Mouse (Mus musculus) forebrain, postnatal 0 days (tissue): ENCODE data around the gene Dpm1. TPM values are rescaled to one million over a fixed set of nuclear protein-coding genes. Genes with fewer than 3 reads are reported as not detected.
A peak's percentile ranks its signal among the peaks of the same experiment; 100 is the strongest.

Experiments used
- ATAC-seq: fragments of 200-750 bp; cut with Nextera tagmentation; 2 replicates; pipeline ENCODE4 v1.8.0; 2017; ENCODE audit warnings: mild to moderate bottlenecking, moderate library complexity
- DNase-seq: peaks from one replicate; pipeline ENCODE4 v3.0.0-alpha.2; 2015
- H3K27ac ChIP-seq: fragments of 300-500 bp; sonication (generic); 2 replicates; pipeline ENCODE4 v1.5.1; 2014; ENCODE audit warnings: low read depth, mild to moderate bottlenecking, antibody characterized with exemption, low read length, moderate library complexity, mixed read lengths
- H3K27me3 ChIP-seq: fragments of 300-500 bp; sonication (generic); 2 replicates; pipeline ENCODE4 v1.6.1; 2014; ENCODE audit warnings: mild to moderate bottlenecking, low read length, mixed read lengths; ENCODE audit not compliant: insufficient read depth
- H3K36me3 ChIP-seq: fragments of 300-500 bp; sonication (generic); 2 replicates; pipeline ENCODE4 v1.6.1; 2014; ENCODE audit warnings: mild to moderate bottlenecking, moderate library complexity; ENCODE audit not compliant: insufficient read depth
- H3K4me1 ChIP-seq: fragments of 300-500 bp; sonication (generic); 2 replicates; pipeline ENCODE4 v1.6.1; 2014; ENCODE audit warnings: antibody characterized with exemption; ENCODE audit not compliant: insufficient read depth
- H3K4me2 ChIP-seq: fragments of 300-500 bp; sonication (generic); 2 replicates; pipeline ENCODE4 v1.6.1; 2014; ENCODE audit warnings: low read depth, mild to moderate bottlenecking, moderate library complexity
- H3K4me3 ChIP-seq: fragments of 300-500 bp; sonication (generic); 2 replicates; pipeline ENCODE4 v1.5.1; 2014; ENCODE audit warnings: low read depth, low read length, mixed read lengths
- H3K9ac ChIP-seq: fragments of 300-500 bp; sonication (generic); 2 replicates; pipeline ENCODE4 v1.6.1; 2014; ENCODE audit warnings: mild to moderate bottlenecking
- H3K9me3 ChIP-seq: fragments of 300-500 bp; sonication (generic); 2 replicates; pipeline ENCODE4 v1.6.1; 2016; ENCODE audit warnings: low read length
- CTCF ChIP-seq: sonication (generic); IDR thresholded peaks from 2 replicates; pipeline ENCODE4 v1.5.1; 2016; ENCODE audit warnings: antibody characterized with exemption, control low read depth, low read depth
- WGBS: fragments of 180-500 bp; shearing (Covaris S2); extraction: QIAGEN DNeasy Blood & Tissue Kit; methylation state at CpG from one replicate; pipeline ENCODE4 v1.1.7; 2014; 5-methylcytosine and 5-hydroxymethylcytosine counted together
- polyA plus RNA-seq: library from polyadenylated mRNA; unstranded; fragments of >200 nt; fragmentation: Nextera tagmentation; extraction: Ambion mirVana; gene quantifications from 2 replicates; pipeline ENCODE4 v1.2.1, GENCODE M21; 2015
- total RNA-seq: library from RNA; depleted of rRNA; stranded (reverse); fragments of >200 nt; gene quantifications from 2 replicates; pipeline ENCODE4 v1.2.3, GENCODE M21; 2014

The Dpm1 gene
- total and polyA plus RNA-seq, 2 experiments from 2014 or later: 21.4 to 94.5 TPM

DNA sequence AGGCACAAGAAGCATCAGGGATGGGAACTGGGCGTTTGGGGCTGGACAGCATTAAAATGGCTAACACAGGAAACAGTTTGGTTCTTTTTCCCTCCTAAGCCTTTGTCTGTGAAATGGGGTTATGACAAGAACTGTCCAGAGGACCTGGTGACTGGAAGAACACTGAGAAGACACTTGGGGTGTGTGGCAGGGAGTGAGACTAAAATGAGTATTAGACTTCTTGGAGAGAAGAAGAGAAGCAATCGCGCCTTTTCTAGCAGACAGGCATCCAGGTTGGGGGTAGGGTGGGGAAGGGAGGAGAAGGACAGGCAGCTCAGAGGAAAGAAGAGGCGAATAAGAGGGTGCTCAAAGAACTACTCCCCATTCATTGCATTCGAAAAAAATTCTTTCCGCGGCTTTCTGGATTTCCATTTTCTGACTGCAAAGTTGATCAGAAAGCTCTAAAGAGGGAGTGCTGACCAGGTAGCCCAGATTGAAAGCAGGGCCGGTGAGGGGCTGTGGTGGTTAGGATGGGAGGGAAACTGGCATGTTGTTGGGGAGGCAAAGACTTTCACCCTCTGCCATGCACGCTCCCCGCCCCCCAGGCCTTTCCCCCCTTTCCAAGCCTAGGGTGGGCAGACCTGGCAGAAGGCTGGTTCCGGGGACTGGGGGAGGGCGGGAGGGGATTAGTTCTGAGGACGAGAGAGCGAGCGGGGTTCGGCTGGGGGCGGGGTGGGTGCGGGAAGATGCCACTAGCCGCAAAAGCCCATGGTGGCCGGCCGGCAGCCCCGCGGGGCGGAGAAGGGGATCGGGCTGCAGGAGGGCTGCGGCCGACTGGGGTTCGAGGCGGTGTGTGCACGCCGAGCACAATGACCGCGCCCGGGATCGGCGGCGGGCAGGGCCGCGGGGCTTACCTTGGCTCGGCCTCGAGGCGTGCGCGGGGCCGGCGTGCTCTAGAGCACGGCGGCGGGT lies 24.4 kb downstream of the Dpm1 start:
- peak; percentile 43 for DNase-seq
- TF ChIP-seq CTCF: no peak

DNA sequence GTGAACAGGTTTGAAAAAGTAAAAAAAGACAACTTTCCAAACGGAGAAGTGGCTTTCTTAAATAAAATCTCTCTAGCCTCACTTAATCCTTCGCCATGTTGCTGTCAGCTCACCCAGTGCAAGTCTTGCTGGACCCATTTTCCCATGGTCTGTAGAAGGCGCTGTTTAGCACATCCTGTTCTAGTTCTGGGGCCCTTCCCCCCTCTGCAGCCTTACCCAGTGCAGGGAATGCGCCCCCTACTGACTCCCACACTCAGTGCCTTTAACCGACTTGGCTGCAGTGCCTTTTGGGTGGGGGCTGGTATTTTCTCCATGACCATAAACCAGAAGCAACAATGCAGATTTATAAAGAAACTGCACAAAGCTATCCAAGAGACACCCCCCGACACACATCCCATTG lies 25.1 kb downstream of the Dpm1 start:
- DNase-seq: peak; percentile 94
- peaks cover 9% of the 10 kb centered on the region for H3K4me1 ChIP-seq
- no peaks in the 10 kb centered on the region for H3K27me3 ChIP-seq
- H3K9ac ChIP-seq: peak overlapping the region; percentile 100
- ATAC-seq: peak; percentile 64
- H3K4me3 ChIP-seq: peak overlapping the region; percentile 99
- WGBS: 3% methylated on average over 6 of the region's 6 CpGs
- peak overlapping the region; percentile 99 for H3K27ac ChIP-seq
- peak; percentile 99 for TF ChIP-seq CTCF
- peaks cover 13% of the 10 kb centered on the region for H3K36me3 ChIP-seq
- H3K4me2 ChIP-seq: peak overlapping the region; percentile 71
- no peaks in the 10 kb centered on the region for H3K9me3 ChIP-seq

More for the DNA sequence above, 24.4 kb downstream of the Dpm1 start:
- peak; percentile 8 for ATAC-seq
- no peaks in the 10 kb centered on the region for H3K9me3 ChIP-seq
- no peaks in the 10 kb centered on the region for H3K27me3 ChIP-seq
- peak overlapping the region; percentile 99 for H3K27ac ChIP-seq
- peak overlapping the region; percentile 100 for H3K9ac ChIP-seq
- H3K36me3 ChIP-seq: peaks cover 20% of the 10 kb centered on the region
- H3K4me2 ChIP-seq: peak overlapping the region; percentile 71
- WGBS: under 1% methylated on average over 45 of the region's 49 CpGs
- H3K4me3 ChIP-seq: peak overlapping the region; percentile 99
- peaks cover 9% of the 10 kb centered on the region for H3K4me1 ChIP-seq

DNA sequence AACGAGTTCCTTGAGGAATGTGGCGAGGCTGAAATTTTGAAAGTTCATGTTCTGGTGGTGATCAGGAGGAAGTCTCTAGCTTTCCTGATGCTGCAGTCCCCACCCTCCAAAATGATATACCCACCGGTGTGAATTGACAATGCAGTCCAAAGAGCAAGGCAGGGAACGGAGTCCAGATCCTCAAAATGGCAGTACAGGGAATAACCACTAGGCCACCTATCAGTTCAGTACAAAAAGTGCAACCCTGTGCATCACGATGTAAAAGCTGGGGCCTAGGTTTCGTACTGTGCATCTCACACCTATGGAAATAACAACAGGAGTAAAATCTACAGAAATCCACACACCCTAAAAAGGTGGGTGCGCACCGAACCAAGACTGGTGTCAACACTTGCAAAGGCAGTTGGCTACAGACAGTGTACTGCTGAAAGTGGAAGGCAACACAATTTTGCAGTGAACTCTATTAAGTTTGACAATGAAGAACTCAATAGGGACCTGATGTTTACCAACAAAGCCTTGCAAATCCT lies 25.9 kb downstream of the Dpm1 start:
- peaks cover 11% of the 10 kb centered on the region for H3K4me1 ChIP-seq
- H3K27me3 ChIP-seq: no peaks in the 10 kb centered on the region
- no peak overlapping the region for H3K27ac ChIP-seq
- ATAC-seq (no peak), DNase-seq (no peak)
- 0 out of 2 replicates have a peak, but pooled peaks have one; percentile 20 for TF ChIP-seq CTCF
- H3K9me3 ChIP-seq: no peaks in the 10 kb centered on the region
- H3K9ac ChIP-seq: no peak overlapping the region
- peaks cover 10% of the 10 kb centered on the region for H3K36me3 ChIP-seq
- peak overlapping the region; percentile 71 for H3K4me2 ChIP-seq
- 81% methylated on average over 8 of the region's 8 CpGs for WGBS
- peak overlapping the region; percentile 99 for H3K4me3 ChIP-seq

GRCm38 (mm10) chr2:168200014-168200691 lies 30.2 kb downstream of the Dpm1 start:
- ATAC-seq (no peak), DNase-seq (no peak)
- WGBS: 64% methylated on average over 5 of the region's 5 CpGs
- no peak overlapping the region for H3K27ac ChIP-seq
- H3K36me3 ChIP-seq: 0 out of 2 replicates have a peak, but pooled peaks cover 9% of the 10 kb centered on the region
- no peak overlapping the region for H3K9ac ChIP-seq
- H3K27me3 ChIP-seq: no peaks in the 10 kb centered on the region
- no peak for TF ChIP-seq CTCF
- H3K4me1 ChIP-seq: peaks cover 25% of the 10 kb centered on the region
- H3K4me2 ChIP-seq: no peak overlapping the region
- no peaks in the 10 kb centered on the region for H3K9me3 ChIP-seq
- no peak overlapping the region for H3K4me3 ChIP-seq

GRCm38 (mm10) chr2:168199476-168199875 lies 30.9 kb downstream of the Dpm1 start:
- DNase-seq (no peak), ATAC-seq (no peak)
- 81% methylated on average over 4 of the region's 4 CpGs for WGBS
- no peak overlapping the region for H3K9ac ChIP-seq
- no peaks in the 10 kb centered on the region for H3K9me3 ChIP-seq
- H3K4me1 ChIP-seq: peaks cover 22% of the 10 kb centered on the region
- no peak overlapping the region for H3K4me3 ChIP-seq
- no peaks in the 10 kb centered on the region for H3K27me3 ChIP-seq
- TF ChIP-seq CTCF: no peak
- 0 out of 2 replicates have a peak, but pooled peaks cover 14% of the 10 kb centered on the region for H3K36me3 ChIP-seq
- 0 out of 2 replicates have a peak overlapping the region, but pooled peaks have one; percentile 0 for H3K4me2 ChIP-seq
- H3K27ac ChIP-seq: no peak overlapping the region

GRCm38 (mm10) chr2:168198421-168198820 lies 32.0 kb downstream of the Dpm1 start:
- Histone ChIP-seq H3K36me3 (0 out of 2 replicates have a peak, but pooled peaks cover 15% of the 10 kb centered on the region), H3K4me3 (no peak overlapping the region), H3K27me3 (no peaks in the 10 kb centered on the region), H3K4me2 (no peak overlapping the region), H3K9me3 (no peaks in the 10 kb centered on the region), H3K27ac (no peak overlapping the region), H3K4me1 (peaks cover 15% of the 10 kb centered on the region; the same call in 1 of the 2 replicates), H3K9ac (no peak overlapping the region)
- WGBS: 61% methylated on average over 1 of the region's 1 CpGs
- DNase-seq (no peak), ATAC-seq (no peak)
- TF ChIP-seq CTCF: no peak
